Mouse (Mus musculus): ENCODE data around the gene Rgs1.

The Rgs1 gene

GRCm38 (mm10) chr1:144248923-144249322 is at the start of gene Rgs1:
TSS of gene Rgs1 (minus strand) at chr1:144249242.
- no peak for DNase-seq

GRCm38 (mm10) chr1:144283020-144284014 is 34.3 kb upstream of the Rgs1 start:
- DNase-seq, result no peak

- DNase-seq, result no peak
Observed at GRCm38 (mm10) chr1:144280056-144280455, 31.0 kb upstream of the Rgs1 start.

- no peak for DNase-seq
Observed at GRCm38 (mm10) chr1:144272991-144273390, 23.9 kb upstream of the Rgs1 start.

GRCm38 (mm10) chr1:144269112-144269511 is 20.1 kb upstream of the Rgs1 start:
- no peak for DNase-seq

- DNase-seq, result no peak
Observed at GRCm38 (mm10) chr1:144267471-144268470, 18.7 kb upstream of the Rgs1 start.

- DNase-seq, result no peak
Observed at GRCm38 (mm10) chr1:144264000-144264399, 15.0 kb upstream of the Rgs1 start.

GRCm38 (mm10) chr1:144262008-144262407 is 13.0 kb upstream of the Rgs1 start:
- DNase-seq, result no peak

- no peak for DNase-seq
Observed at GRCm38 (mm10) chr1:144258779-144259178, 9.7 kb upstream of the Rgs1 start.

- DNase-seq, result no peak
Observed at GRCm38 (mm10) chr1:144256556-144257331, 7.7 kb upstream of the Rgs1 start.

GRCm38 (mm10) chr1:144248206-144248605 is 836 bp downstream of the Rgs1 start:
- no peak for DNase-seq

- DNase-seq, result no peak
Observed at GRCm38 (mm10) chr1:144247382-144247781, 1.7 kb downstream of the Rgs1 start.

GRCm38 (mm10) chr1:144243511-144243910 is 5.5 kb downstream of the Rgs1 start:
- DNase-seq, result no peak

GRCm38 (mm10) chr1:144239195-144239594 is 9.8 kb downstream of the Rgs1 start:
- no peak for DNase-seq

GRCm38 (mm10) chr1:144215230-144215629 is 33.8 kb downstream of the Rgs1 start:
- DNase-seq, result no peak

- no peak for DNase-seq
Observed at GRCm38 (mm10) chr1:144210912-144211311, 38.1 kb downstream of the Rgs1 start.

- DNase-seq, result no peak
Observed at GRCm38 (mm10) chr1:144206281-144207061, 42.6 kb downstream of the Rgs1 start.

GRCm38 (mm10) chr1:144204766-144205165 is 44.3 kb downstream of the Rgs1 start:
- DNase-seq, result no peak

- no peak for DNase-seq
Observed at GRCm38 (mm10) chr1:144202939-144203338, 46.1 kb downstream of the Rgs1 start.

- no peak for DNase-seq
Observed at GRCm38 (mm10) chr1:144200496-144200895, 48.5 kb downstream of the Rgs1 start.

GRCm38 (mm10) chr1:144199538-144199937 is 49.5 kb downstream of the Rgs1 start:
- no peak for DNase-seq

- no peak for DNase-seq
Observed at GRCm38 (mm10) chr1:144197684-144198083, 51.4 kb downstream of the Rgs1 start.
